Mouse (Mus musculus) megakaryocyte, embryonic 14.5 days (primary cell): Measurements from ENCODE around the gene Ankk1. TPM values are rescaled to one million over a fixed set of nuclear protein-coding genes. Genes with fewer than 3 reads are reported as not detected.

Experiments used
- H3K27me3 ChIP-seq: replicated peaks from 2 replicates; pipeline ENCODE3; 2012; ENCODE audit warnings: inconsistent platforms
- H3K36me3 ChIP-seq: replicated peaks from 2 replicates; pipeline ENCODE3; 2012; ENCODE audit warnings: low read length, inconsistent platforms, mixed read lengths
- H3K4me1 ChIP-seq: 2 replicates; pipeline ENCODE4 v1.6.1; 2012; ENCODE audit warnings: inconsistent platforms
- H3K4me3 ChIP-seq: replicated peaks from 2 replicates; pipeline ENCODE3; 2012; ENCODE audit warnings: moderate library complexity, mild to moderate bottlenecking, inconsistent platforms
- H3K9me3 ChIP-seq: 2 replicates; pipeline ENCODE4 v1.6.1; 2012; ENCODE audit warnings: inconsistent platforms
- GATA1 ChIP-seq: IDR thresholded peaks from 3 replicates; pipeline ENCODE4 v1.6.1; 2012; ENCODE audit warnings: mixed read lengths, low read length, inconsistent platforms, borderline replicate concordance
- polyA plus RNA-seq: library from polyadenylated mRNA; stranded (reverse); fragments of >175 nt; gene quantifications from 2 replicates; pipeline ENCODE4 v1.2.3, GENCODE M21; 2012; ENCODE audit warnings: low replicate concordance; ENCODE audit not compliant: insufficient read depth

Gene Ankk1
- polyA plus RNA-seq, 1 experiment, result not detected

DNA sequence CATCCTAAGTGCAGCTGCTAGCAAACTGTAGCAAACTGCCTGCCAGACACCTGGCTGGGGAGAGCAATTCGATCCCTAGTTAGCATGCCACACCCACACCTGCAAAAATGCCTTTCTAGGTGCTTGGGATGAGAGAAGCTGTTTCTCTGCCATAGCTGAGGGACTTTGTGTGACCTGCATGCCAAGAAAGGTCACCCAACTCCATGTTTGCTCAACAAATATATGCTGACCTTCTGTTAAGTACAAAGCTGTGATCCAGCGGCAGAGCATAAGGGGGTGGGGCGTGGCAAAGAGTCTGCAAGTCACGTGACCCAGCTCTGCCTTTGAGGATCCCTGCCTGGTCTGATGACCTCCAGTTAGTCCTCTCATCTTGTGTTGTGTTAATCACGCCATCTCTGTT lies 61.1 kb downstream of the Ankk1 start:
- Histone ChIP-seq H3K27me3 (no peaks in the 10 kb centered on the region), H3K4me3 (no peak overlapping the region), H3K36me3 (no peaks in the 10 kb centered on the region), H3K4me1 (no peaks in the 10 kb centered on the region), H3K9me3 (no peaks in the 10 kb centered on the region)
- no peak for TF ChIP-seq GATA1

Other genes starting within 250 kb of the Ankk1 start
- not detected in 2 replicates for gene Gm4894, start 176.5 kb downstream of the Ankk1 start, polyA plus RNA-seq
- 0.09 TPM in 1 of 2 replicates, not detected in the other for gene Drd2, start 86.4 kb downstream of the Ankk1 start, polyA plus RNA-seq
- gene Ttc12, start 59.2 kb upstream of the Ankk1 start, polyA plus RNA-seq, result 0.04 TPM in 1 of 2 replicates, not detected in the other